Mouse (Mus musculus) stomach, embryonic 14.5 days (tissue): ENCODE measurements at regions not wholly inside any gene's neighbourhood (a gene's known extent, or its start where the extent isn't known, plus 50 kb on each side); places are given as distances from the start of the nearest gene placed in this dataset.

ENCODE experiments used
- ATAC-seq: fragments of 200-750 bp; cut with Nextera tagmentation; 2 replicates; pipeline ENCODE4 v1.8.0; 2017; ENCODE audit warnings: low read depth, moderate TSS enrichment; ENCODE audit not compliant: insufficient number of reproducible peaks, insufficient read depth, low FRiP score
- H3K27ac ChIP-seq: fragments of 300-500 bp; sonication (generic); 2 replicates; pipeline ENCODE4 v1.5.1; 2014; ENCODE audit warnings: mild to moderate bottlenecking, low read length, moderate library complexity, mixed read lengths
- H3K27me3 ChIP-seq: fragments of 300-500 bp; sonication (generic); 2 replicates; pipeline ENCODE4 v1.6.1; 2014; ENCODE audit warnings: low read length, control low read depth, mixed read lengths; ENCODE audit not compliant: control insufficient read depth, insufficient read depth
- H3K36me3 ChIP-seq: fragments of 300-500 bp; sonication (generic); 2 replicates; pipeline ENCODE4 v1.6.1; 2014; ENCODE audit warnings: mild to moderate bottlenecking, control low read depth, low read length, moderate library complexity, mixed read lengths; ENCODE audit not compliant: control insufficient read depth, insufficient read depth
- H3K4me1 ChIP-seq: fragments of 300-500 bp; sonication (generic); 2 replicates; pipeline ENCODE4 v1.6.1; 2014; ENCODE audit warnings: low read length, control low read depth, mixed read lengths; ENCODE audit not compliant: control insufficient read depth, insufficient read depth
- H3K4me2 ChIP-seq: fragments of 300-500 bp; sonication (generic); replicated peaks from 2 replicates; pipeline ENCODE4 v1.6.1; 2014; ENCODE audit warnings: low read depth, low read length, control low read depth
- H3K4me3 ChIP-seq: fragments of 300-500 bp; sonication (generic); 2 replicates; pipeline ENCODE4 v1.5.1; 2014; ENCODE audit warnings: low read depth, low read length, control low read depth
- H3K9ac ChIP-seq: fragments of 300-500 bp; sonication (generic); replicated peaks from 2 replicates; pipeline ENCODE4 v1.6.1; 2014; ENCODE audit warnings: low read depth, mild to moderate bottlenecking, control low read depth, low read length, moderate library complexity, mixed read lengths
- H3K9me3 ChIP-seq: fragments of 300-500 bp; sonication (generic); 2 replicates; pipeline ENCODE4 v1.6.1; 2016; ENCODE audit warnings: low read depth, low read length, control low read depth; ENCODE audit not compliant: control insufficient read depth
- WGBS: fragments of 180-500 bp; shearing (Covaris S2); extraction: QIAGEN DNeasy Blood & Tissue Kit; methylation state at CpG from one replicate; pipeline ENCODE4 v1.1.7; 2014; 5-methylcytosine and 5-hydroxymethylcytosine counted together

DNA sequence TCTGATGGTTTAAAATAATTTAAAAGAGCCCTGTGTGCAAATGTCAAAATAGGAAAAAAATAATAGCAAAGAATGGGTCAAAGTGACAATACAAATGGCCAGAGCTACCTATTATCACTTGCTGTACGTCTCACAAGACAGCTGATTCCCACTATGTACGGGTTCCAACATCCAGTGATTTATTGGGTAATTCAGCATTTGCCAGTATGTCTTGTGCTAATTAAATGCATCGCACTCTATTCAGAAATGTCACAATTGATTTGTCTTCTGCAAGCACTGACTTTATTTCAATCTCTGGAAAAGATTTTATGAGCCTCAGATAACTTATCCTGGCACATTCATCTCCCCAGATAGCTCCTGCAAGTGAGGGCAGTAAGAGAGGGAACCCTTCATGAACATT, 55.1 kb upstream of the Pter start:
- H3K4me1 ChIP-seq: no peaks in the 10 kb centered on the region
- no peaks in the 10 kb centered on the region for H3K9me3 ChIP-seq
- H3K9ac ChIP-seq: no peak overlapping the region
- H3K27me3 ChIP-seq: no peaks in the 10 kb centered on the region
- no peak for ATAC-seq
- H3K4me3 ChIP-seq: no peak overlapping the region
- WGBS: 69% methylated on average over 3 of the region's 3 CpGs
- no peak overlapping the region for H3K27ac ChIP-seq
- H3K36me3 ChIP-seq: no peaks in the 10 kb centered on the region
- H3K4me2 ChIP-seq: no peak overlapping the region
